Mouse (Mus musculus): Measurements from ENCODE around the gene Chrnb2.

DNA sequence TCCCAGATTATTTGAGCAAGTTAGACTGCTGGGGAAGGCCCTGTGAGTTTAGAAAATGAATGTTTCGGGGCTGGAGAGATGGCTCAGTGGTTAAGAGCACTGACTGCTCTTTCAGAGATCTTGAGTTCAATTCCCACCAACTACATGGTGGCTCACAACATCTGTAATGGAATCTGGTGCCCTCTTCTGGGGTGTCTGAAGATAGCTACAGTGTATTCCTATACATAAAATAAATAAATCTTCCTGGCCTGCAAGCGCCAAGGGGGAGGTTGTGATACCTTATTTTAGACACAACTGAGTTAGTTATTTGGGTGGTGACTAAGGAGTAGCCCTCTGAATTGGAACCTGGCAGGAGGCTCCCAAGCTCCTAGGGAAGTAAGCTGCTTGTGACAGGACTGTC lies 35.6 kb downstream of the Chrnb2 start:
- TF ChIP-seq GATA1 (IDR thresholded peaks at IDR 0.05; ENCODE audit: borderline replicate concordance, low read length) (no peak), FLI1 (IDR thresholded peaks at IDR 0.05; ENCODE audit: low read length) (no peak)
